Mouse (Mus musculus) c-Kit-positive CD71-negative TER-119-negative erythroid progenitor cells, embryonic 14.5 days (primary cell): ENCODE data around the gene Krt76.

Source experiments
- DNase-seq: peaks from one replicate; pipeline ENCODE4 v3.0.0-alpha.2; 2013; ENCODE audit warnings: low read depth

Gene Krt76

DNA sequence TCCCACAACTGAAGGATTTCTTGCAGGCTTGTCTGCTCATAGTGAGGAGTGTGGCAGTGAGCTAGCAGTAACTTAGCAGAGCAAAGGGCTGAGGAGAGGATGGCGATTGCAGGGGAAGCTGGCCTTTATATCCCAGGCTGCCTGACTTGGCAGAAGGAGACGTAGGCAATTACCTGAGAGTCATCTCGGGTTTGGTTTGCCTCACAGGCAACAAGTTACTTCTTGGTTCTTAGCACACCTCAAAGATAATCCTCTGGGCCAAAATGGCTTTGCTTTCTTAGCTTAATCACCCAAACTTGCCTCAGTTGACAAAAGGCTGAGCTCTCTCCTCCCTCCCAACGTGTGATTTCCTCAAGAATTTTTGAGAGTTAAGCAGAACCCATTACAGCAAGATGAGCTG, at the start of gene Krt76:
Gene Krt76 (minus strand): TSS at position 101 of the 400 bp plus-strand sequence.
- DNase-seq, result no peak

GRCm38 (mm10) chr15:101941948-101942347, 49.2 kb upstream of the Krt76 start:
- DNase-seq, result no peak

GRCm38 (mm10) chr15:101940274-101940829, 47.6 kb upstream of the Krt76 start, which contains the start of gene Krt79:
Gene Krt79 (minus strand): TSS chr15:101940324.
- DNase-seq, result no peak

- DNase-seq, result no peak
Measured at GRCm38 (mm10) chr15:101938600-101939308, 46.0 kb upstream of the Krt76 start.

GRCm38 (mm10) chr15:101933024-101933423, 40.3 kb upstream of the Krt76 start:
- no peak for DNase-seq

- no peak for DNase-seq
Measured at GRCm38 (mm10) chr15:101929666-101930065, 36.9 kb upstream of the Krt76 start.

- DNase-seq, result no peak
Measured at GRCm38 (mm10) chr15:101929087-101929486, 36.4 kb upstream of the Krt76 start.

- DNase-seq, result no peak
Measured at GRCm38 (mm10) chr15:101927340-101928080, 34.8 kb upstream of the Krt76 start.

GRCm38 (mm10) chr15:101925041-101925440, 32.3 kb upstream of the Krt76 start:
- no peak for DNase-seq

- DNase-seq, result no peak
Measured at GRCm38 (mm10) chr15:101924635-101925034, 31.9 kb upstream of the Krt76 start, which contains the start of gene Krt4. Gene Krt4 (minus strand): TSS chr15:101924735.

GRCm38 (mm10) chr15:101922296-101922695, 29.6 kb upstream of the Krt76 start:
- no peak for DNase-seq

DNA sequence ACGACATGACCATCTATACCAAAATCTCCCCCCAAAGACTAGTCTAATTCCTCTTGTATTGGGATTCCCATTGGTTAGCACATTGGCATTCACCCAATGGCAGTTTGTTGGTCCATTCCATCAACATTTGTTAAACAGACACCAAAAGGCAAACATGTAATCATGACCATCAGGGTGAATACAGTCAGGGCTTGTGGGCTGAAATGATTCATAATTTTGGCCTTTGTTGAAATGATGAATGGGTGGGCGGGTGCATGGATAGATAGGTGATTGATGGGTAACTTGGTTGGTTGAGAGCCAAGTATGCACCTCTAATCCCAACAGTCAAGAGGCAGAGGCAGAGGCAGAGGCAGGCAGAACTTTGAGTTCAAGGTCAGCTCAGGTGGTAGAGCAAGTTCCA, 23.4 kb upstream of the Krt76 start:
- DNase-seq, result no peak

GRCm38 (mm10) chr15:101904849-101905248, 12.1 kb upstream of the Krt76 start:
- no peak for DNase-seq

- DNase-seq, result no peak
Measured at GRCm38 (mm10) chr15:101902171-101903149, 9.7 kb upstream of the Krt76 start.

- no peak for DNase-seq
Measured at GRCm38 (mm10) chr15:101895216-101895615, 2.5 kb upstream of the Krt76 start.

DNA sequence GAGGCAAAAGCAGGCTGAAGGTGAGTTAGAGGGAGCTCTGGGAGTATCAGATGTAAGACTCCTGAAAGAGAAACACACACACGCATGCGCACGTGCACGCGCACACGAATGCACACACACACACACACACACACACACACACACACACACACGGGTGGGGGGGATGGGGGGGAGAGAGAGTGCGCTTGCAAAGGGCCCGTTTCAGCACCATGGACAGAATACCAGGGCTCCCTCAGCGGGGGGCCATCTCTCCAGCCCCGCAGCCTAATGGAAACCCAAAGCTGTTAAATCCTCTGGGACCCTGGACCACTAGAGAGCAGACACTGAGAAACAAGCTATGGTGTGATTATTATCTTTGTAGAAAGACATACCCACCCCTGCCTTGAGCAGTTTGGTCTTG, 12.9 kb downstream of the Krt76 start:
- DNase-seq, result peak; percentile 9

DNA sequence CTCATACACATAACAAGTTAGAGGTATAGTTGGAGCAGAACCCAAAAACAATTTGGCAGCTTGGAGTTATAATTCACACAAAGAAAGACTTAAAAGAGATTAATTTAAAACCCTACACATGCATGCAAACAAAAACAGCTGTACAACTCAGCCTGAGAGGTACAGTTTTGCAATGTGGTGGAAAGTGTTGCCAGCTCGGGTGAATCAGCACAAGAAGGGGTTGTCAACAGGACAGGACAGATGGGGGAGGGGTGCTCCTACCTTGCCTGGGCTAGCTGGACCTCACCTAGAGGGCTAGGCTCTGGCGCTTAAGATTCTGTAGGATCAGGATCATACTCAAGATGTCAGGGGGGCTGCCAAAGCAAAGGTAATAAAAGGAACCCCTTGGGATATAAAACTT, 14.7 kb downstream of the Krt76 start:
- DNase-seq, result no peak

DNA sequence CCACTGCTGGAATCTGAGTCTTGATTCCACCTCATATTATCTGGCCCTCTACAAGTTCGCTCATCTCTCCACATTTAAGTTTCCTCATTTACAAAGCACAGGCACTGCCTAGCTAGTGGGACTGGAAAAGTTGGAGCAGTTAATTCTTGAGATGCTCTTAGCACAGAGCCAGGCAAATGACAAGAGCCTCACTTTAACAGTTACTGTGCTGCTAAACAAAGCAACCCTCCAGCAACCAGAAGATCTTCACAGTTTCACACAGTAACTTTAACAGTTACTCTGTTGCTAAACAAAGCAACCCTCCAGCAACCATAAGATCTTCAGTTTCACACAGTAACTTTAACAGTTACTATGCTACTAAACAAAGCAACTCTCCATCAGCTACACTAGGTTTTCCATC, 18.3 kb downstream of the Krt76 start:
- no peak for DNase-seq

DNA sequence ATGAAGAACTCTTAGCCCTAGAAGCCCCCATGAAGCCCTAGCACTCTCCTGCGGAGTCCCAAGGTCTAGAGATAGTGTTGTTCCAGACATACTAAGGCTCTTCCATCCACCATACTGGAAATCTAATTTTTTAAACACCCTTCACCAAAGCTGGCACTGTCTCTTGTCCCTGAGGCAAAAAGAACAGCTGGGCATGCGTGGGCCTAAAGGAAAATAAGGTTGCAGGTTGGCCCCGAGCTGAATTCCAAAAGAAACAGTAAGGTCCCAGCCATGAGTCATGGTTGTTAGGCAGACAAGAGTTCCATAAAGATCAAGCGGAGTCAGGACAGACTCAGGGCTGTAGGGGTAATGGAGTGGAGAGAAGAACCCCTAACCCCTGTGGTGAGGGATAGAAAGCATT, 19.5 kb downstream of the Krt76 start:
- no peak for DNase-seq

- no peak for DNase-seq
Measured at GRCm38 (mm10) chr15:101869431-101869830, 23.3 kb downstream of the Krt76 start, which contains the start of gene Krt77. Gene Krt77 (minus strand): TSS chr15:101869705.

DNA sequence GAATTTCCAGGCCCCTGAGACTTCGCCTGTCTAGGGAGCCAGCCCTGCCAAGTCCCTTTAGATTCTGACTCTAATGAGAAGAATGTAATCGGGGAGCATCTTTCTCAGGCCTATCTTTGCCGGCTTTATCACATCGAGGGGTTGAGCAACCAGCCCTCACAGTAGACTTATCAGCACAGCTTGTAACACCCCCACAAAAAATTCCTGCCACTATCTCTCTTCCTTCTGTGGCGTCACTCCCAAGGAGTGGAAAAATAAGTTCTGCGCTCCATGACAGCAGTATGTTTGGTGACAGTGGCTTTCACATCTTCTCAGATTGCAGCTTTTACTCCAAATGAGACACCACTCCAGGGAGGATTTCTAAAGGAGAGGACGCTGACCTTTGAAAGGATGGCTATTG, 26.0 kb downstream of the Krt76 start:
- DNase-seq, result no peak
